Mouse (Mus musculus) lung, embryonic 16.5 days (tissue): ENCODE results near the gene Isca2. TPM values are rescaled to one million over a fixed set of nuclear protein-coding genes. Genes with fewer than 3 reads are reported as not detected.

Experiments used
- ATAC-seq: fragments of 200-750 bp; cut with Nextera tagmentation; 2 replicates; pipeline ENCODE4 v1.8.0; 2017; ENCODE audit warnings: low read depth, mild to moderate bottlenecking, moderate library complexity
- H3K27ac ChIP-seq: fragments of 300-500 bp; sonication (generic); 2 replicates; pipeline ENCODE4 v1.5.1; 2014; ENCODE audit warnings: mild to moderate bottlenecking, control low read depth, low read length
- H3K27me3 ChIP-seq: fragments of 300-500 bp; sonication (generic); 2 replicates; pipeline ENCODE4 v1.6.1; 2014; ENCODE audit warnings: low read depth, low read length, mixed read lengths; ENCODE audit not compliant: control insufficient read depth, insufficient read depth
- H3K36me3 ChIP-seq: fragments of 300-500 bp; sonication (generic); 2 replicates; pipeline ENCODE4 v1.6.1; 2014; ENCODE audit warnings: low read length; ENCODE audit not compliant: control insufficient read depth, insufficient read depth
- H3K4me1 ChIP-seq: fragments of 300-500 bp; sonication (generic); replicated peaks from 2 replicates; pipeline ENCODE4 v1.6.1; 2014; ENCODE audit warnings: low read length, mixed read lengths; ENCODE audit not compliant: control insufficient read depth, insufficient read depth
- H3K4me2 ChIP-seq: fragments of 300-500 bp; sonication (generic); 2 replicates; pipeline ENCODE4 v1.6.1; 2014; ENCODE audit warnings: low read depth, low read length, control low read depth
- H3K4me3 ChIP-seq: fragments of 300-500 bp; sonication (generic); 2 replicates; pipeline ENCODE4 v1.5.1; 2014; ENCODE audit warnings: mild to moderate bottlenecking, low read length, control low read depth
- H3K9ac ChIP-seq: fragments of 300-500 bp; sonication (generic); 2 replicates; pipeline ENCODE4 v1.6.1; 2014; ENCODE audit warnings: low read length, control low read depth
- H3K9me3 ChIP-seq: fragments of 300-500 bp; sonication (generic); 2 replicates; pipeline ENCODE4 v1.6.1; 2016; ENCODE audit warnings: low read length; ENCODE audit not compliant: control insufficient read depth
- WGBS: fragments of 180-500 bp; shearing (Covaris S2); extraction: QIAGEN DNeasy Blood & Tissue Kit; methylation state at CpG from one replicate; pipeline ENCODE4 v1.1.7; 2014; 5-methylcytosine and 5-hydroxymethylcytosine counted together
- polyA plus RNA-seq: library from polyadenylated mRNA; unstranded; fragments of >200 nt; fragmentation: Nextera tagmentation; extraction: Ambion mirVana; gene quantifications from 2 replicates; pipeline ENCODE4 v1.2.1, GENCODE M21; 2015

The Isca2 gene
- polyA plus RNA-seq, 1 experiment from 2014 or later: 133 TPM

DNA sequence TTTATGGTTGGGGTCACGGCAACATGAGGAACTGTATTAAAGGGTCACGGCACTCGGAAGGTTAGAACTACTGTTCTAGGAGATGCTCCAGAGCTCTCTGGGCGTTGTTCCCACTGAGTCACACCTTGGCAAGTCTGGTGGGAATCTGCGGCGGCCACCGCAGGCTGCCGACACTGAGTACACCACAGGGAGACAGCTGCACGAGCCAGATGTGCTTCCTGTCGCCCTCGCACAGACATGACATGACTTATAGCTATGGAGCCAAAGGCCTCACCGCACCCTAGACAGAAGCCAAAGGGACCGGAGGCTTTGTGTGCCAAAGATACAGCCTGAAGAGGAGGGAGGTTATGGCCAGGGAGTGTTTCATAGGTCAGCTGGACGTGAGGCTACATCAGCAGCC, 22.4 kb upstream of the Isca2 start:
- no peak overlapping the region for H3K4me3 ChIP-seq
- 43% methylated on average over 14 of the region's 14 CpGs for WGBS
- H3K27ac ChIP-seq: no peak overlapping the region
- no peak overlapping the region for H3K9ac ChIP-seq
- no peak overlapping the region for H3K4me2 ChIP-seq
- no peaks in the 10 kb centered on the region for H3K4me1 ChIP-seq
- no peak for ATAC-seq
- H3K36me3 ChIP-seq: peaks cover 4% of the 10 kb centered on the region; the same call in 1 of the 2 replicates
- H3K27me3 ChIP-seq: no peaks in the 10 kb centered on the region; the same call in 1 of the 2 replicates
- no peaks in the 10 kb centered on the region for H3K9me3 ChIP-seq

- no peak overlapping the region for H3K4me2 ChIP-seq
- H3K9ac ChIP-seq: no peak overlapping the region
- H3K4me1 ChIP-seq: no peaks in the 10 kb centered on the region
- no peak for ATAC-seq
- no peaks in the 10 kb centered on the region for H3K27me3 ChIP-seq
- H3K9me3 ChIP-seq: no peaks in the 10 kb centered on the region
- 34% methylated on average over 14 of the region's 14 CpGs for WGBS
- no peak overlapping the region for H3K27ac ChIP-seq
- no peak overlapping the region for H3K4me3 ChIP-seq
- peaks cover 19% of the 10 kb centered on the region for H3K36me3 ChIP-seq
These were observed 20.7 kb upstream of the Isca2 start for GRCm38 (mm10) chr12:84752131-84752977.

DNA sequence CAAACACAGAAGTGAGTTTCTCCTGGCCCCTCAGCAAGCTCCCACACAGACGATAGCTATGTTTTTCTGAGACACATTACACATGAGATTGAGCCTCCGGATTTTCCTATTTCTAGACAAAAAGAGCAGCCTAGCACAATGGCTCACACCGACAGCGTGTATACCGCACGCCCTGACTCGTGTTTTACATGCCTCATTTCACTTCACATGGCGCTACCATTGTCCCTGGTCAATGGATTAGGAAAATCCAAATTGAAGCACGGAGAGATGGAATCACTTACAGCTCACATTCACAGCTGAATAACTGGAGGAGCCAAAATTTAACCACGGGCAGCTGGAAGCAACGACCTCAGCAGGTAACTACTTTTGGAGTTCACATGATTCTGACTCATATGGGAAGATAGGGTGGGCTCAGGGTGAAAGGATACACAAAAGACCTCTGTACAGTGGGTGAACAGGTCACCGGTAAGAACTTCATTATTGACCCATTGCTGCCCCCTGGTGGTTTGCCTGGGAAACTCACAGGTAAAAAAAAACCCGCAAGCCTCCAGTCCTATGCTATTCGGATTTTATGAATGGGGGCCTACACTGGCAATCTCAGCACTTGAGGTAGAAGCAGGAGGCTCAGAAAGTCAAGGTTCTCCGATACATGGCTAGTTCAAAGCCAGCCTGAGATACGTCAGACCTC, 17.9 kb upstream of the Isca2 start:
- H3K9me3 ChIP-seq: no peaks in the 10 kb centered on the region
- no peak for ATAC-seq
- WGBS: 65% methylated on average over 16 of the region's 16 CpGs

GRCm38 (mm10) chr12:84756016-84756415, 17.0 kb upstream of the Isca2 start:
- Histone ChIP-seq H3K27ac (no peak overlapping the region), H3K4me2 (no peak overlapping the region), H3K4me1 (no peaks in the 10 kb centered on the region), H3K36me3 (peaks cover 36% of the 10 kb centered on the region), H3K9ac (no peak overlapping the region), H3K27me3 (no peaks in the 10 kb centered on the region), H3K9me3 (no peaks in the 10 kb centered on the region), H3K4me3 (no peak overlapping the region)
- WGBS: 89% methylated on average over 10 of the region's 10 CpGs
- no peak for ATAC-seq

More for the DNA sequence above, 17.9 kb upstream of the Isca2 start:
- H3K27ac ChIP-seq: no peak overlapping the region
- no peaks in the 10 kb centered on the region for H3K4me1 ChIP-seq
- no peak overlapping the region for H3K4me3 ChIP-seq
- H3K9ac ChIP-seq: no peak overlapping the region
- peaks cover 32% of the 10 kb centered on the region for H3K36me3 ChIP-seq
- no peaks in the 10 kb centered on the region for H3K27me3 ChIP-seq
- H3K4me2 ChIP-seq: no peak overlapping the region

DNA sequence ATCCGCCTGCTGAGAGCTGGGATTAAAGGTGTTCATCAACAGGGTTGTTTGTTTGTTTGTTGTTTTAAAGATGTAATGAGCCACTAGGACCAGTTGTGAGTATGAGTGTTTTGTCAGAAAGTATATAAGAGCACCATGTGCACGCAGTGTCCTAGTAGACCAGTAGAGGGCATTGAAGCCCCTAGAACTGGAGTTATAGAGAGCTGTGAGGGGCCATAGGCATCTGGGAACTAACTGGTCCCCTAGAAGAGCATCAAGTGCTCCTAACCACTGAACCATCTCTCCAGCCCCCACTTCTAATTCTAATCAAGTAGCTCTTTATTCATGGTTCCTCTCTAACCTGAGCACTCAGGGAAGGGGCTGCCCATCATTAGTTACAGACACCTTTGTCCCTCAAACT, 14.0 kb upstream of the Isca2 start:
- 64% methylated on average over 2 of the region's 2 CpGs for WGBS
- Histone ChIP-seq H3K27me3 (no peaks in the 10 kb centered on the region), H3K9me3 (no peaks in the 10 kb centered on the region), H3K36me3 (peaks cover 48% of the 10 kb centered on the region), H3K27ac (no peak overlapping the region), H3K4me1 (no peaks in the 10 kb centered on the region), H3K4me3 (no peak overlapping the region), H3K4me2 (no peak overlapping the region), H3K9ac (no peak overlapping the region)
- ATAC-seq: no peak

- H3K9ac ChIP-seq: no peak overlapping the region
- H3K27me3 ChIP-seq: no peaks in the 10 kb centered on the region
- peaks cover 3% of the 10 kb centered on the region; the same call in 1 of the 2 replicates for H3K4me1 ChIP-seq
- H3K9me3 ChIP-seq: no peaks in the 10 kb centered on the region
- peaks cover 39% of the 10 kb centered on the region for H3K36me3 ChIP-seq
- no peak overlapping the region for H3K4me3 ChIP-seq
- no peak for ATAC-seq
- H3K27ac ChIP-seq: no peak overlapping the region
- 78% methylated on average over 5 of the region's 5 CpGs for whole genome bisulfite sequencing
- H3K4me2 ChIP-seq: no peak overlapping the region
These were observed 10.5 kb upstream of the Isca2 start for GRCm38 (mm10) chr12:84762532-84762931.

GRCm38 (mm10) chr12:84763577-84764218, 9.4 kb upstream of the Isca2 start:
- H3K36me3 ChIP-seq: peaks cover 37% of the 10 kb centered on the region
- H3K27me3 ChIP-seq: no peaks in the 10 kb centered on the region
- H3K9me3 ChIP-seq: no peaks in the 10 kb centered on the region
- WGBS: 65% methylated on average over 13 of the region's 13 CpGs
- no peak for ATAC-seq
- no peak overlapping the region for H3K27ac ChIP-seq
- H3K4me3 ChIP-seq: no peak overlapping the region
- H3K4me1 ChIP-seq: peaks cover 9% of the 10 kb centered on the region; the same call in 1 of the 2 replicates
- no peak overlapping the region for H3K9ac ChIP-seq
- H3K4me2 ChIP-seq: no peak overlapping the region

- Histone ChIP-seq H3K36me3 (peaks cover 29% of the 10 kb centered on the region), H3K9me3 (no peaks in the 10 kb centered on the region), H3K9ac (no peak overlapping the region), H3K27me3 (no peaks in the 10 kb centered on the region), H3K27ac (no peak overlapping the region), H3K4me3 (no peak overlapping the region), H3K4me2 (no peak overlapping the region), H3K4me1 (peaks cover 9% of the 10 kb centered on the region; the same call in 1 of the 2 replicates)
- ATAC-seq: no peak
- WGBS: 72% methylated on average over 7 of the region's 7 CpGs
These were observed 8.3 kb upstream of the Isca2 start for GRCm38 (mm10) chr12:84764756-84765155.

- H3K27me3 ChIP-seq: no peaks in the 10 kb centered on the region
- H3K4me1 ChIP-seq: peaks cover 9% of the 10 kb centered on the region; the same call in 1 of the 2 replicates
- no peak overlapping the region for H3K9ac ChIP-seq
- H3K27ac ChIP-seq: no peak overlapping the region
- no peak overlapping the region for H3K4me2 ChIP-seq
- no peak for ATAC-seq
- H3K36me3 ChIP-seq: peaks cover 23% of the 10 kb centered on the region
- 87% methylated on average over 15 of the region's 15 CpGs for WGBS
- H3K9me3 ChIP-seq: no peaks in the 10 kb centered on the region
- H3K4me3 ChIP-seq: no peak overlapping the region
These were observed 7.5 kb upstream of the Isca2 start for GRCm38 (mm10) chr12:84765506-84765905.
